Mouse (Mus musculus): ENCODE data around the gene Gm9964. TPM values are rescaled to one million over a fixed set of nuclear protein-coding genes. Genes with fewer than 3 reads are reported as not detected.

Gene Gm9964
- polyA plus RNA-seq, 1 experiment = not detected

GRCm38 (mm10) chr11:79319807-79320206, 23.1 kb upstream of the Gm9964 start:
- TF ChIP-seq POLR2A (IDR thresholded peaks at IDR 0.05; ENCODE audit: insufficient read depth, low read length) (no peak), CTCF (IDR thresholded peaks at IDR 0.05; ENCODE audit: low read depth, low read length) (no peak), EP300 (IDR thresholded peaks at IDR 0.05; ENCODE audit: insufficient read depth, low read depth, low read length) (no peak)
- no peak overlapping the region for H3K4me3 ChIP-seq (ENCODE audit: low read depth, low read length)
- H3K4me1 ChIP-seq (ENCODE audit: control insufficient read depth, insufficient read depth, low read length) = no peaks in the 10 kb centered on the region
- no peaks in the 10 kb centered on the region for H3K27me3 ChIP-seq (ENCODE audit: control insufficient read depth, insufficient read depth, low read length, poor library complexity, severe bottlenecking)
- H3K36me3 ChIP-seq (ENCODE audit: control insufficient read depth, insufficient read depth, low read length, poor library complexity, severe bottlenecking) = no peaks in the 10 kb centered on the region
- H3K9me3 ChIP-seq (replicated peaks; ENCODE audit: control insufficient read depth, insufficient read depth, low read length, poor library complexity, severe bottlenecking) = no peaks in the 10 kb centered on the region
- no peak overlapping the region for H3K9ac ChIP-seq (ENCODE audit: low read depth, poor library complexity, severe bottlenecking)
- no peak overlapping the region for H3K27ac ChIP-seq (ENCODE audit: insufficient read depth, low read length)

- no peaks in the 10 kb centered on the region for H3K9me3 ChIP-seq (replicated peaks; ENCODE audit: control insufficient read depth, insufficient read depth, low read length, poor library complexity, severe bottlenecking)
- H3K4me3 ChIP-seq (ENCODE audit: low read depth, low read length) = no peak overlapping the region
- H3K9ac ChIP-seq (ENCODE audit: low read depth, poor library complexity, severe bottlenecking) = no peak overlapping the region
- TF ChIP-seq POLR2A (IDR thresholded peaks at IDR 0.05; ENCODE audit: insufficient read depth, low read length) (no peak), EP300 (IDR thresholded peaks at IDR 0.05; ENCODE audit: insufficient read depth, low read depth, low read length) (no peak), CTCF (IDR thresholded peaks at IDR 0.05; ENCODE audit: low read depth, low read length) (no peak)
- no peaks in the 10 kb centered on the region for H3K36me3 ChIP-seq (ENCODE audit: control insufficient read depth, insufficient read depth, low read length, poor library complexity, severe bottlenecking)
- H3K27me3 ChIP-seq (ENCODE audit: control insufficient read depth, insufficient read depth, low read length, poor library complexity, severe bottlenecking) = no peaks in the 10 kb centered on the region
- no peaks in the 10 kb centered on the region for H3K4me1 ChIP-seq (ENCODE audit: control insufficient read depth, insufficient read depth, low read length)
- H3K27ac ChIP-seq (ENCODE audit: insufficient read depth, low read length) = no peak overlapping the region
These were observed 20.2 kb upstream of the Gm9964 start for GRCm38 (mm10) chr11:79316807-79317345.

- Histone ChIP-seq H3K9ac (ENCODE audit: low read depth, poor library complexity, severe bottlenecking) (no peak overlapping the region), H3K27me3 (ENCODE audit: control insufficient read depth, insufficient read depth, low read length, poor library complexity, severe bottlenecking) (no peaks in the 10 kb centered on the region), H3K36me3 (ENCODE audit: control insufficient read depth, insufficient read depth, low read length, poor library complexity, severe bottlenecking) (no peaks in the 10 kb centered on the region), H3K9me3 (replicated peaks; ENCODE audit: control insufficient read depth, insufficient read depth, low read length, poor library complexity, severe bottlenecking) (no peaks in the 10 kb centered on the region), H3K4me1 (ENCODE audit: control insufficient read depth, insufficient read depth, low read length) (peaks cover 4% of the 10 kb centered on the region), H3K27ac (ENCODE audit: insufficient read depth, low read length) (no peak overlapping the region), H3K4me3 (ENCODE audit: low read depth, low read length) (no peak overlapping the region)
- no peak for TF ChIP-seq EP300 (IDR thresholded peaks at IDR 0.05; ENCODE audit: insufficient read depth, low read depth, low read length)
- no peak for TF ChIP-seq POLR2A (IDR thresholded peaks at IDR 0.05; ENCODE audit: insufficient read depth, low read length)
- TF ChIP-seq CTCF (IDR thresholded peaks at IDR 0.05; ENCODE audit: low read depth, low read length) = no peak
These were observed 13.8 kb upstream of the Gm9964 start for GRCm38 (mm10) chr11:79310467-79310866.

- no peak overlapping the region for H3K9ac ChIP-seq (ENCODE audit: low read depth, poor library complexity, severe bottlenecking)
- peaks cover 4% of the 10 kb centered on the region for H3K4me1 ChIP-seq (ENCODE audit: control insufficient read depth, insufficient read depth, low read length)
- H3K27ac ChIP-seq (ENCODE audit: insufficient read depth, low read length) = no peak overlapping the region
- H3K36me3 ChIP-seq (ENCODE audit: control insufficient read depth, insufficient read depth, low read length, poor library complexity, severe bottlenecking) = no peaks in the 10 kb centered on the region
- H3K9me3 ChIP-seq (replicated peaks; ENCODE audit: control insufficient read depth, insufficient read depth, low read length, poor library complexity, severe bottlenecking) = no peaks in the 10 kb centered on the region
- no peak for TF ChIP-seq CTCF (IDR thresholded peaks at IDR 0.05; ENCODE audit: low read depth, low read length)
- TF ChIP-seq POLR2A (IDR thresholded peaks at IDR 0.05; ENCODE audit: insufficient read depth, low read length) = no peak
- no peak for TF ChIP-seq EP300 (IDR thresholded peaks at IDR 0.05; ENCODE audit: insufficient read depth, low read depth, low read length)
- no peaks in the 10 kb centered on the region for H3K27me3 ChIP-seq (ENCODE audit: control insufficient read depth, insufficient read depth, low read length, poor library complexity, severe bottlenecking)
- H3K4me3 ChIP-seq (ENCODE audit: low read depth, low read length) = no peak overlapping the region
These were observed 11.0 kb upstream of the Gm9964 start for GRCm38 (mm10) chr11:79307560-79308200.

- TF ChIP-seq EP300 (IDR thresholded peaks at IDR 0.05; ENCODE audit: insufficient read depth, low read depth, low read length) (no peak), CTCF (IDR thresholded peaks at IDR 0.05; ENCODE audit: low read depth, low read length) (no peak), POLR2A (IDR thresholded peaks at IDR 0.05; ENCODE audit: insufficient read depth, low read length) (no peak)
- no peak overlapping the region for H3K27ac ChIP-seq (ENCODE audit: insufficient read depth, low read length)
These were observed 10.3 kb upstream of the Gm9964 start for GRCm38 (mm10) chr11:79306996-79307395.

GRCm38 (mm10) chr11:79306510-79306909, 9.8 kb upstream of the Gm9964 start:
- Histone ChIP-seq H3K27ac (ENCODE audit: insufficient read depth, low read length) (no peak overlapping the region), H3K9ac (ENCODE audit: low read depth, poor library complexity, severe bottlenecking) (no peak overlapping the region), H3K27me3 (ENCODE audit: control insufficient read depth, insufficient read depth, low read length, poor library complexity, severe bottlenecking) (no peaks in the 10 kb centered on the region), H3K4me3 (ENCODE audit: low read depth, low read length) (no peak overlapping the region), H3K4me1 (ENCODE audit: control insufficient read depth, insufficient read depth, low read length) (peaks cover 4% of the 10 kb centered on the region), H3K36me3 (ENCODE audit: control insufficient read depth, insufficient read depth, low read length, poor library complexity, severe bottlenecking) (no peaks in the 10 kb centered on the region), H3K9me3 (replicated peaks; ENCODE audit: control insufficient read depth, insufficient read depth, low read length, poor library complexity, severe bottlenecking) (no peaks in the 10 kb centered on the region)
- TF ChIP-seq POLR2A (IDR thresholded peaks at IDR 0.05; ENCODE audit: insufficient read depth, low read length) (no peak), CTCF (IDR thresholded peaks at IDR 0.05; ENCODE audit: low read depth, low read length) (no peak), EP300 (IDR thresholded peaks at IDR 0.05; ENCODE audit: insufficient read depth, low read depth, low read length) (no peak)

More at GRCm38 (mm10) chr11:79306996-79307395, 10.3 kb upstream of the Gm9964 start:
- Histone ChIP-seq H3K4me1 (ENCODE audit: control insufficient read depth, insufficient read depth, low read length) (peaks cover 4% of the 10 kb centered on the region), H3K9ac (ENCODE audit: low read depth, poor library complexity, severe bottlenecking) (no peak overlapping the region), H3K4me3 (ENCODE audit: low read depth, low read length) (no peak overlapping the region), H3K27me3 (ENCODE audit: control insufficient read depth, insufficient read depth, low read length, poor library complexity, severe bottlenecking) (no peaks in the 10 kb centered on the region), H3K9me3 (replicated peaks; ENCODE audit: control insufficient read depth, insufficient read depth, low read length, poor library complexity, severe bottlenecking) (no peaks in the 10 kb centered on the region), H3K36me3 (ENCODE audit: control insufficient read depth, insufficient read depth, low read length, poor library complexity, severe bottlenecking) (no peaks in the 10 kb centered on the region)

Data from ES-Bruce4 (cell line).